Comparison of ENCODE assay signal across 8 mouse cellular contexts in the genomic region with DNA sequence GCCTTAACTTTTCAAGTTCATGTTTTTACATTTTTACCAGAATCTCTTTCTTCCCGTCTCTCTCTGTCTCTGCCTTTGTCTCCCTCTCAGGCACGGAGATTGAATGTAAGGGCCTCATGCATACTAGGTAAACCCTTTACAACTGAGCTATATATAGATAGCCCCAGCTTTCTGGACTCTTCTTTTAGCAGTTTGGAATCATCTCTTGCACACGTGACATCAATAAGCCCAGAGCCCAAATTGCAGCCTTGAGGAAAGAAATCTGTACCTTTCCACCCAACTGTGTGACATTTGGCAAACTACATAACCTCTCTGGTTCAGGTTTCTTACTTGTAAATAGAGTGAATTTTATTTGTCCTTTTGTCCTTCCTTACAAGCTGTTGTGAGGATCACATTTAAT. TPM values are rescaled to one million over a fixed set of nuclear protein-coding genes. Genes with fewer than 3 reads are reported as not detected.
DNase-seq lines count a peak whose midpoint lies in the region; ATAC-seq and TF ChIP-seq lines count a peak whose summit lies in the region.

No protein-coding gene starts in this region.

- H3K27ac ChIP-seq in gastrocnemius, adult 2 months: no peak overlapping the region
- H3K27ac ChIP-seq in forebrain, embryonic 13.5 days: peak overlapping the region; percentile 96; the same call in 1 of the 2 replicates
- no peak overlapping the region for H3K27ac ChIP-seq in liver, embryonic 13.5 days

- H3K9ac ChIP-seq in forebrain, embryonic 13.5 days: peak overlapping the region; percentile 97
- H3K9ac ChIP-seq in liver, embryonic 13.5 days: no peak overlapping the region

- H3K4me1 ChIP-seq in forebrain, embryonic 13.5 days: peaks cover 31% of the 10 kb centered on the region
- H3K4me1 ChIP-seq in liver, embryonic 13.5 days (replicated peaks): peaks cover 20% of the 10 kb centered on the region

- H3K27me3 ChIP-seq in C2C12 (ENCODE audit: control insufficient read depth, insufficient read depth, insufficient read length): no peaks in the 10 kb centered on the region
- H3K27me3 ChIP-seq in forebrain, embryonic 13.5 days: no peaks in the 10 kb centered on the region
- peaks cover 38% of the 10 kb centered on the region for H3K27me3 ChIP-seq in liver, embryonic 13.5 days

- ATAC-seq in forebrain, embryonic 13.5 days: no peak
- no peak for ATAC-seq in liver, embryonic 13.5 days (ENCODE audit: low read depth)

- peak overlapping the region; percentile 93 for H3K4me3 ChIP-seq in gastrocnemius, adult 2 months
- H3K4me3 ChIP-seq in C2C12 (ENCODE audit: insufficient read depth, poor library complexity, severe bottlenecking): peak overlapping the region; percentile 68
- peak overlapping the region; percentile 93 for H3K4me3 ChIP-seq in forebrain, embryonic 13.5 days
- peak overlapping the region; percentile 70 for H3K4me3 ChIP-seq in liver, embryonic 13.5 days (replicated peaks)

- H3K9me3 ChIP-seq in forebrain, embryonic 13.5 days (replicated peaks): no peaks in the 10 kb centered on the region
- no peaks in the 10 kb centered on the region for H3K9me3 ChIP-seq in liver, embryonic 13.5 days (replicated peaks)

- H3K4me2 ChIP-seq in forebrain, embryonic 13.5 days: peak overlapping the region; percentile 65
- peak overlapping the region; percentile 95 for H3K4me2 ChIP-seq in liver, embryonic 13.5 days

- H3K36me3 ChIP-seq in C2C12 (ENCODE audit: control insufficient read depth, insufficient read depth): no peaks in the 10 kb centered on the region
- no peaks in the 10 kb centered on the region for H3K36me3 ChIP-seq in forebrain, embryonic 13.5 days (ENCODE audit: poor library complexity, severe bottlenecking)
- no peaks in the 10 kb centered on the region for H3K36me3 ChIP-seq in liver, embryonic 13.5 days

- no peak for DNase-seq in gastrocnemius, adult 2 months
- no peak for DNase-seq in gastrocnemius, adult 8-10 months (ENCODE audit: low spot score in 2 of 2)
- no peak for DNase-seq in liver, embryonic 13.5 days
- no peak for DNase-seq in yolk sac, embryonic 10.5 days (ENCODE audit: low spot score)
- DNase-seq in adrenal gland, postnatal 14 days: no peak
- no peak for DNase-seq in left cerebral cortex, adult 9 months (ENCODE audit: low spot score in 2 of 2)

- H3K79me3 ChIP-seq in C2C12 (ENCODE audit: low read depth): peaks cover 51% of the 10 kb centered on the region

- WGBS in forebrain, embryonic 13.5 days: 6% methylated on average over 3 of the region's 3 CpGs
- WGBS in liver, embryonic 13.5 days (ENCODE audit: insufficient replicate concordance): 52% methylated on average over 3 of the region's 3 CpGs

- H3K79me2 ChIP-seq in C2C12 (ENCODE audit: control insufficient read depth, insufficient read depth): peaks cover 69% of the 10 kb centered on the region

- no peak for TF ChIP-seq CTCF in gastrocnemius, adult 2 months (IDR thresholded peaks at IDR 0.05)
- TF ChIP-seq CTCF in C2C12 (IDR thresholded peaks at IDR 0.05; ENCODE audit: control insufficient read depth, insufficient read depth, insufficient read length): no peak

- intact Hi-C loops in gastrocnemius, adult 2 months (cut with DNase I): loop anchor here (5.0 kb wide), 1 partner anchor 135 kb away; no protein-coding TSS in a partner anchor

- peak overlapping the region; percentile 25 for H3ac ChIP-seq in C2C12 (ENCODE audit: control insufficient read depth, insufficient read length, low read depth)

TF ChIP-seq in C2C12, 6 proteins besides CTCF, POLR2A, EP300 and RAD21:
- TF ChIP-seq CEBPB (IDR thresholded peaks at IDR 0.05; ENCODE audit: low read depth): no peak
- no peak for TF ChIP-seq MYOG (IDR thresholded peaks at IDR 0.05; ENCODE audit: control insufficient read depth, extremely low read depth, insufficient read length)
- TF ChIP-seq MYOD1 (IDR thresholded peaks at IDR 0.05; ENCODE audit: control insufficient read depth, insufficient read length, low read depth): no peak
- TF ChIP-seq USF1 (IDR thresholded peaks at IDR 0.05; ENCODE audit: low read depth): peak; percentile 84
- TF ChIP-seq MAX (IDR thresholded peaks at IDR 0.05): no peak

RNA-seq across cellular contexts. Expression of a gene that starts 1.5 kb away (rescaled TPM):
- total RNA-seq in gastrocnemius, adult 2 months (2021): 10 to 100 TPM in 1 of 2 experiments, 1 to 10 TPM in 1; 7.2 to 12.1 TPM
- total RNA-seq in gastrocnemius, adult 8-10 months (2022): 10 to 100 TPM; 10.6 to 14.9 (median 13.0) TPM
- 30.2 TPM for polyA plus RNA-seq in C2C12 (2012; fragmentation: generic; extraction: Trizol)
- 25.7 and 26.9 TPM in 2 replicates for polyA plus RNA-seq in forebrain, embryonic 13.5 days (2015; fragmentation: Nextera tagmentation; extraction: Ambion mirVana)
- 1.4 and 2.1 TPM in 2 replicates for polyA plus RNA-seq in liver, embryonic 13.5 days (2015; fragmentation: Nextera tagmentation; extraction: Ambion mirVana)
- 36.4 and 42.2 TPM in 2 replicates for total RNA-seq in adrenal gland, postnatal 14 days (2021)

RNA-seq across cellular contexts. Expression of a gene that starts 34.9 kb away (rescaled TPM):
- 100 to 1,000 TPM; 125 to 160 TPM for total RNA-seq in gastrocnemius, adult 2 months (2021)
- 100 to 1,000 TPM; 114 to 163 (median 138) TPM for total RNA-seq in gastrocnemius, adult 8-10 months (2022)
- 232 TPM for polyA plus RNA-seq in C2C12 (2012; fragmentation: generic; extraction: Trizol)
- polyA plus RNA-seq in forebrain, embryonic 13.5 days (2015; fragmentation: Nextera tagmentation; extraction: Ambion mirVana): 282 and 301 TPM in 2 replicates
- polyA plus RNA-seq in liver, embryonic 13.5 days (2015; fragmentation: Nextera tagmentation; extraction: Ambion mirVana): 196 and 229 TPM in 2 replicates
- 319 and 329 TPM in 2 replicates for total RNA-seq in adrenal gland, postnatal 14 days (2021)
